Comparison of ENCODE assay signal across 8 mouse cellular contexts in genomic region chr16:17920586-17920985, GRCm38 (mm10). TPM values are rescaled to one million over a fixed set of nuclear protein-coding genes. Genes with fewer than 3 reads are reported as not detected.
DNase-seq lines count a peak whose midpoint lies in the region; ATAC-seq and TF ChIP-seq lines count a peak whose summit lies in the region.
"Had no signal": no experiment of that assay in that cellular context is flagged by ENCODE, and none has a peak within 500 bp of the region (broad histone marks: within the 10 kb centered on the region; RNA-seq: fewer than 3 reads in every experiment).

No protein-coding gene starts in this region.

- peaks cover 14% of the 10 kb centered on the region for H3K36me3 ChIP-seq in hindbrain, embryonic 10.5 days
- no peaks in the 10 kb centered on the region for H3K36me3 ChIP-seq in liver, postnatal 0 days (replicated peaks; ENCODE audit: insufficient read depth, low read length)

- peaks cover 55% of the 10 kb centered on the region for H3K27me3 ChIP-seq in hindbrain, embryonic 10.5 days (ENCODE audit: insufficient read depth, poor library complexity, severe bottlenecking)
- peaks cover 11% of the 10 kb centered on the region for H3K27me3 ChIP-seq in liver, postnatal 0 days (ENCODE audit: insufficient read depth, low read length)

- peak; percentile 16 for DNase-seq in thymus, postnatal 4 days
- no peak for DNase-seq in thymus, postnatal 0 days (ENCODE audit: low spot score)
- peak; percentile 37 for DNase-seq in hindbrain, embryonic 10.5 days (ENCODE audit: low spot score)
- no peak for DNase-seq in liver, postnatal 0 days
- DNase-seq in thymus, adult 18-20 months: no peak
- no peak for DNase-seq in layer of hippocampus, adult 2 months (ENCODE audit: low spot score in 2 of 2)

- H3K9ac ChIP-seq in liver, postnatal 0 days (replicated peaks): 0 out of 2 replicates have a peak overlapping the region, but pooled peaks have one; percentile 84

- peak overlapping the region; percentile 87 for H3K4me3 ChIP-seq in hindbrain, embryonic 10.5 days
- H3K4me3 ChIP-seq in liver, postnatal 0 days (ENCODE audit: low read depth, low read length): no peak overlapping the region
- H3K4me3 ChIP-seq in layer of hippocampus, adult 2 months: no peak overlapping the region

- H3K27ac ChIP-seq in hindbrain, embryonic 10.5 days: peak overlapping the region; percentile 91
- no peak overlapping the region for H3K27ac ChIP-seq in liver, postnatal 0 days (ENCODE audit: low read depth)
- no peak overlapping the region for H3K27ac ChIP-seq in layer of hippocampus, adult 2 months

- H3K4me1 ChIP-seq in hindbrain, embryonic 10.5 days (replicated peaks): peaks cover 33% of the 10 kb centered on the region
- H3K4me1 ChIP-seq in liver, postnatal 0 days (ENCODE audit: insufficient read depth): peaks cover 17% of the 10 kb centered on the region

- no peak for ATAC-seq in liver, postnatal 0 days
- ATAC-seq in megakaryocyte-erythroid progenitor cell, adult 5-6 weeks (replicated peaks; ENCODE audit: low FRiP score, low TSS enrichment, poor library complexity, severe bottlenecking): no peak

- TF ChIP-seq CTCF in liver, postnatal 0 days (IDR thresholded peaks at IDR 0.05; ENCODE audit: low read depth): no peak
- TF ChIP-seq CTCF in layer of hippocampus, adult 2 months (conservative IDR thresholded peaks at IDR 0.05): no peak

- H3K9me3 ChIP-seq in hindbrain, embryonic 10.5 days: no peaks in the 10 kb centered on the region
- H3K9me3 ChIP-seq in liver, postnatal 0 days (ENCODE audit: low read length): no peaks in the 10 kb centered on the region

- H3K4me2 ChIP-seq in liver, postnatal 0 days (ENCODE audit: low read depth, low read length): peak overlapping the region; percentile 88

- WGBS in hindbrain, embryonic 10.5 days: 9% methylated on average over 20 of the region's 20 CpGs
- WGBS in liver, postnatal 0 days (ENCODE audit: insufficient replicate concordance): 46% methylated on average over 20 of the region's 20 CpGs

- no peak for TF ChIP-seq EP300 in liver, postnatal 0 days (IDR thresholded peaks at IDR 0.05; ENCODE audit: low read depth)

RNA-seq across cellular contexts. Expression of gene Gsc2, which starts 5.7 kb away (rescaled TPM):
- polyA plus RNA-seq in thymus, postnatal 0 days (2015; fragmentation: Nextera tagmentation; extraction: Ambion mirVana): 0.18 TPM in 1 of 2 replicates, not detected in the other
- 0.17 TPM in 1 of 2 replicates, not detected in the other for polyA plus RNA-seq in hindbrain, embryonic 10.5 days (2016; fragmentation: Nextera tagmentation; extraction: Ambion mirVana)
- not detected in 2 replicates for polyA plus RNA-seq in liver, postnatal 0 days (2015; fragmentation: Nextera tagmentation; extraction: Ambion mirVana)
- not detected in 2 replicates for total RNA-seq in megakaryocyte-erythroid progenitor cell, adult 5-6 weeks (2014; fragmentation: Nextera tagmentation)
- total RNA-seq in megakaryocyte-erythroid progenitor cell, adult 5-6 weeks (2017): not detected in 2 replicates
- not detected for total RNA-seq in layer of hippocampus, adult 2 months (2021)
- total RNA-seq: gastrocnemius, adult 18-20 months had no signal

RNA-seq across cellular contexts. Expression of gene Slc25a1, which starts 7.4 kb away (rescaled TPM):
- polyA plus RNA-seq in thymus, postnatal 0 days (2015; fragmentation: Nextera tagmentation; extraction: Ambion mirVana): 50.2 and 51.5 TPM in 2 replicates
- polyA plus RNA-seq in hindbrain, embryonic 10.5 days (2016; fragmentation: Nextera tagmentation; extraction: Ambion mirVana): 115 and 149 TPM in 2 replicates
- polyA plus RNA-seq in liver, postnatal 0 days (2015; fragmentation: Nextera tagmentation; extraction: Ambion mirVana): 77.7 and 78.3 TPM in 2 replicates
- total RNA-seq in megakaryocyte-erythroid progenitor cell, adult 5-6 weeks (2014; fragmentation: Nextera tagmentation): 76.4 and 85.0 TPM in 2 replicates
- 58.9 and 102 TPM in 2 replicates for total RNA-seq in megakaryocyte-erythroid progenitor cell, adult 5-6 weeks (2017)
- total RNA-seq in layer of hippocampus, adult 2 months (2021): 10 to 100 TPM; 42.2 to 45.6 TPM

RNA-seq across cellular contexts. Expression of gene Ess2, which starts 9.4 kb away (rescaled TPM):
- polyA plus RNA-seq in thymus, postnatal 0 days (2015; fragmentation: Nextera tagmentation; extraction: Ambion mirVana): 32.7 and 38.8 TPM in 2 replicates
- polyA plus RNA-seq in hindbrain, embryonic 10.5 days (2016; fragmentation: Nextera tagmentation; extraction: Ambion mirVana): 54.5 and 57.4 TPM in 2 replicates
- polyA plus RNA-seq in liver, postnatal 0 days (2015; fragmentation: Nextera tagmentation; extraction: Ambion mirVana): 5.6 and 6.6 TPM in 2 replicates
- total RNA-seq in megakaryocyte-erythroid progenitor cell, adult 5-6 weeks (2014; fragmentation: Nextera tagmentation): 21.1 and 23.2 TPM in 2 replicates
- 16.6 and 21.0 TPM in 2 replicates for total RNA-seq in megakaryocyte-erythroid progenitor cell, adult 5-6 weeks (2017)
- 10 to 100 TPM; 33.1 to 33.3 TPM for total RNA-seq in layer of hippocampus, adult 2 months (2021)

RNA-seq across cellular contexts. Expression of gene Tssk2, which starts 22.1 kb away (rescaled TPM):
- polyA plus RNA-seq in thymus, postnatal 0 days (2015; fragmentation: Nextera tagmentation; extraction: Ambion mirVana): not detected in 2 replicates
- polyA plus RNA-seq in hindbrain, embryonic 10.5 days (2016; fragmentation: Nextera tagmentation; extraction: Ambion mirVana): not detected in 2 replicates
- polyA plus RNA-seq in liver, postnatal 0 days (2015; fragmentation: Nextera tagmentation; extraction: Ambion mirVana): not detected in 2 replicates
- total RNA-seq in megakaryocyte-erythroid progenitor cell, adult 5-6 weeks (2014; fragmentation: Nextera tagmentation): not detected in 2 replicates
- 0.47 TPM in 1 of 2 replicates, not detected in the other for total RNA-seq in megakaryocyte-erythroid progenitor cell, adult 5-6 weeks (2017)
- total RNA-seq in layer of hippocampus, adult 2 months (2021): not detected
- total RNA-seq: gastrocnemius, adult 18-20 months had no signal

RNA-seq across cellular contexts. Expression of gene Dgcr2, which starts 22.2 kb away (rescaled TPM):
- 42.5 and 43.7 TPM in 2 replicates for polyA plus RNA-seq in thymus, postnatal 0 days (2015; fragmentation: Nextera tagmentation; extraction: Ambion mirVana)
- polyA plus RNA-seq in hindbrain, embryonic 10.5 days (2016; fragmentation: Nextera tagmentation; extraction: Ambion mirVana): 96.0 and 100 TPM in 2 replicates
- polyA plus RNA-seq in liver, postnatal 0 days (2015; fragmentation: Nextera tagmentation; extraction: Ambion mirVana): 17.9 and 18.0 TPM in 2 replicates
- 32.7 and 36.4 TPM in 2 replicates for total RNA-seq in megakaryocyte-erythroid progenitor cell, adult 5-6 weeks (2014; fragmentation: Nextera tagmentation)
- 35.1 and 55.7 TPM in 2 replicates for total RNA-seq in megakaryocyte-erythroid progenitor cell, adult 5-6 weeks (2017)
- total RNA-seq in layer of hippocampus, adult 2 months (2021): 100 to 1,000 TPM; 104 to 112 TPM

Comparison
In these comparisons a context has a peak if more than half of its experiments do, and no peak if none do; other contexts are left out.
1. DNase-seq: peak in thymus, postnatal 4 days (single experiment) and hindbrain, embryonic 10.5 days (single experiment); none in thymus, postnatal 0 days (single experiment), liver, postnatal 0 days (single experiment), thymus, adult 18-20 months (0 of 2) and layer of hippocampus, adult 2 months (0 of 2).